Mouse (Mus musculus): Measurements from ENCODE around the gene Cckbr. TPM values are rescaled to one million over a fixed set of nuclear protein-coding genes. Genes with fewer than 3 reads are reported as not detected.

Cckbr gene
- polyA plus RNA-seq, 1 experiment = not detected

DNA sequence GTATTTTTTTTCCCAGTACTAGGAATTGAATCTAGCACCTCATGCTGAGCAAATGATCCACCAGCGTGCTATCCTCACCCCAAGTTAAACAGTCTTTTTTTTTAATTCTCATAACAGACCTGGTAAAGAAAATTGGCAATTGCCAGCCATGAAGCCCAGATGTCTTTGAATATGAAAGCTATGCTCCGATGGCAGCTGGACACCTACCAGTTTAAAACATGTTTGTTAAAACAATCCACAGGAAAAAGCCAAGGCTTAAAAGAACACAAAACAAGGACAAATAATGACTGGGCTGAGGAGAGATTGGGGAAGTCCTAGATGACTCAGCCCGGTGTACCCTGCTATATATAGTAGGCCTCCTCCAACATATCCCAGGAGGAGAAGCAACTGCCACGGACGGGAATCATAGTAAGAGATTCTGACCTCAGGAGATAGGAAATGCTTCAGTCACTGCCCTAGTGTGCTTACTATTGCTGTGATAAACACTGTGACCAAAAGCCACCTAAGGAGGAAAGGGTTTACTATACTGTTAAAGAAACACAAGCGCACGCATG lies 49.9 kb downstream of the Cckbr start:
- Histone ChIP-seq H3K4me1 (peaks cover 13% of the 10 kb centered on the region), H3K36me3 (replicated peaks; ENCODE audit: low read length) (no peaks in the 10 kb centered on the region), H3K27me3 (replicated peaks) (peaks cover 4% of the 10 kb centered on the region), H3K4me3 (replicated peaks) (no peak overlapping the region), H3K9me3 (no peaks in the 10 kb centered on the region)
- TF ChIP-seq FLI1 (IDR thresholded peaks at IDR 0.05; ENCODE audit: low read length) (no peak), GATA1 (IDR thresholded peaks at IDR 0.05; ENCODE audit: borderline replicate concordance, low read length) (no peak)

DNA sequence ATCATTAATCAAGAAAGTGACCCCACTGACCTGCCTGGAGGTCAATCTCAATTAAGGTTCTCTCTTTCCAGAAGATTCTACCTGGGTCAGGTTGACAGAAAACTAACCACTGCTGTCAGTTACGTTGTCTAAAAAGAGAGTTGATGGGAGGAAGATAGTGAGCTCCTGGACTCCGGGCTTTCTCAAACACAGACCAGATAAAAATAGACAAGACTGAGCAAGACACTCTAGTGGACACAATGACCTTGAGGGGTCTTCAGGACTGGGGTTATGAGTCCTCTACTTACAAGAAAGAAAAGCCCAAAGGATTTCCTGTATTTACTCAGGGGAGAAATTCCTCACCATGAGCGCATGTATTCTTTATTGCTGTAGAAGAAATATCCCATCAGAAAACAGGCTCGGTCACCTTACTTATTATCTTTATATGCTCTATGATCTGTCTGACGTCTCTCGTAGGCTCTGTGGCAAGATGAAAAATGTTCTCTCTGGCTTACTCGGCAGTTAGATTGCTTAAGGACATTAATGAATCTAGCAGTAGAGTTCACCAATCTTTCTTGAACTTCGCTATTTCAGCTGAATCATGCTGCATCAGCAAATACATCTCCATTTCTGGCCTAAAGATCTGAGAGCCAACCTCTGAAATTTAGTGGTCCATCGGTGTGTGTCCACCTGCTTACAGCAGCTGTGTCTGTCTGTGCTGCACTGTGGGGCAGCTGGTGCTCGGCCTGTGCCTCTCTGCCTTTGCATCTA lies 51.3 kb downstream of the Cckbr start:
- peaks cover 17% of the 10 kb centered on the region for H3K4me1 ChIP-seq
- H3K27me3 ChIP-seq (replicated peaks) = peaks cover 16% of the 10 kb centered on the region
- no peak for TF ChIP-seq GATA1 (IDR thresholded peaks at IDR 0.05; ENCODE audit: borderline replicate concordance, low read length)
- H3K4me3 ChIP-seq (replicated peaks) = no peak overlapping the region
- H3K9me3 ChIP-seq = peaks cover 5% of the 10 kb centered on the region; the same call in 1 of the 2 replicates
- H3K36me3 ChIP-seq (replicated peaks; ENCODE audit: low read length) = no peaks in the 10 kb centered on the region

- H3K27me3 ChIP-seq (replicated peaks) = peaks cover 21% of the 10 kb centered on the region
- TF ChIP-seq GATA1 (IDR thresholded peaks at IDR 0.05; ENCODE audit: borderline replicate concordance, low read length) (no peak), FLI1 (IDR thresholded peaks at IDR 0.05; ENCODE audit: low read length) (no peak)
- H3K4me1 ChIP-seq = peaks cover 20% of the 10 kb centered on the region
- H3K9me3 ChIP-seq = peaks cover 8% of the 10 kb centered on the region; the same call in 1 of the 2 replicates
- no peaks in the 10 kb centered on the region for H3K36me3 ChIP-seq (replicated peaks; ENCODE audit: low read length)
- no peak overlapping the region for H3K4me3 ChIP-seq (replicated peaks)
These were observed 51.8 kb downstream of the Cckbr start for GRCm38 (mm10) chr7:105477433-105477700.

DNA sequence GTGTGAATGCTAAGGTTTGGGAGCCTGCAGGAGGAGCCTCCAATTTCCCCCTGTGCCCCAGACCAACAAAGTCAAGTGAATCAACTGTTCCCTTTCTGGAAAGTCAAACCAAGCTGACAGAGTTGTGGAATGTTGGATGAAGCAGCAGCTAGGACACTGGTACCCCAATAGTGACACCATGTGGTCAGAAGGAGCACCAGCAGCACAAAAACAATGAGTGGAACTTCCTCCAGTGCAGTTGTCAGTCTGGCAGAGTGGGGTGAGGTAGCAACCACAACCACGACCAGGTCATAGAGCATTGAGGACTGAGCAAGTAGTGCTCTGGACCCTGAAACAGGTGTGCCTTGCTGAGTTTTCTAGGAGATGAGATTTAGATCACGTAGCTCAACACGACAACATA lies 52.3 kb downstream of the Cckbr start:
- no peaks in the 10 kb centered on the region for H3K36me3 ChIP-seq (replicated peaks; ENCODE audit: low read length)
- H3K9me3 ChIP-seq = peaks cover 8% of the 10 kb centered on the region; the same call in 1 of the 2 replicates
- peaks cover 24% of the 10 kb centered on the region for H3K27me3 ChIP-seq (replicated peaks)
- no peak overlapping the region for H3K4me3 ChIP-seq (replicated peaks)
- TF ChIP-seq FLI1 (IDR thresholded peaks at IDR 0.05; ENCODE audit: low read length) (no peak), GATA1 (IDR thresholded peaks at IDR 0.05; ENCODE audit: borderline replicate concordance, low read length) (no peak)
- peaks cover 20% of the 10 kb centered on the region for H3K4me1 ChIP-seq

DNA sequence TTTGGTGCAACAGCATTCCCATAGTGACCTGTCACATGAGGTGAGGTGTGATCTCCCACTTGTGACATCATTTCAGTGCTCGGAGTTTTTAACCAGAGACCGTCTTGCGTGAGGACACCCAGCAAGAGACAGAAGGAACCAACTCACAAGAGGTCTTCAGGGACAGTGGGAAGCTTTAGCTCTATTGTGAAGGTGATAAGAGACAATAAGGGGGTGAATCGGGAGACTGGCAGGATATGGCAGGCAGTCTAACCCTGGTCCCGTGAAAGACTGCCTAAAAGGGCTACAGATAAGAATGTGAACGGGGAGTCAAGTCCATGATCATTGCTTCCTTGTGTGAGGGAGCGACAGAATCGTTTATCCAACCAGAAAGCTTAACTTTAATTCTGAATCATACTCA lies 52.8 kb downstream of the Cckbr start:
- H3K36me3 ChIP-seq (replicated peaks; ENCODE audit: low read length) = no peaks in the 10 kb centered on the region
- H3K9me3 ChIP-seq = peaks cover 8% of the 10 kb centered on the region; the same call in 1 of the 2 replicates
- H3K4me1 ChIP-seq = peaks cover 20% of the 10 kb centered on the region
- no peak overlapping the region for H3K4me3 ChIP-seq (replicated peaks)
- H3K27me3 ChIP-seq (replicated peaks) = peaks cover 24% of the 10 kb centered on the region
- TF ChIP-seq FLI1 (IDR thresholded peaks at IDR 0.05; ENCODE audit: low read length) (no peak), GATA1 (IDR thresholded peaks at IDR 0.05; ENCODE audit: borderline replicate concordance, low read length) (no peak)

DNA sequence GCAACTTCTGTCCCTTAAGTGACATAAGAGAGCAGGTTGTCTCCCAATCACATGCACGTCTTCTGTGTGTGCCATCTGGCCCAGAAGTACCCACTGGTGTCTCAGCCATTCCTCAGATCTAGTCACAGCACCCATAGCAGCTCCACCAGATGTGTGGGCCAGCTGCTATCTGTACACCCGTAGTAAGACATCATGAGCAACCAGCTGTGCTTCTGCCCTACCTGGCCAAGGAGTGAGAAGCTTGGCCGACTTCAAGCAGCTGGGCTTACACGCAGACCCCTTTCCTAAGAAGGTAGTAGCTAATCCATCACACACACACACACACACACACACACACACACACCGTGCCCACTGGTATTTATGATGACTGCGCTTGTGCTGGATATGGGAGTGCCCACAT lies 53.7 kb downstream of the Cckbr start:
- no peak overlapping the region for H3K4me3 ChIP-seq (replicated peaks)
- peaks cover 20% of the 10 kb centered on the region for H3K4me1 ChIP-seq
- TF ChIP-seq FLI1 (IDR thresholded peaks at IDR 0.05; ENCODE audit: low read length) (no peak), GATA1 (IDR thresholded peaks at IDR 0.05; ENCODE audit: borderline replicate concordance, low read length) (no peak)
- H3K9me3 ChIP-seq = peaks cover 8% of the 10 kb centered on the region; the same call in 1 of the 2 replicates
- peaks cover 24% of the 10 kb centered on the region for H3K27me3 ChIP-seq (replicated peaks)
- H3K36me3 ChIP-seq (replicated peaks; ENCODE audit: low read length) = no peaks in the 10 kb centered on the region

GRCm38 (mm10) chr7:105480081-105480480 lies 54.5 kb downstream of the Cckbr start:
- TF ChIP-seq FLI1 (IDR thresholded peaks at IDR 0.05; ENCODE audit: low read length) (no peak), GATA1 (IDR thresholded peaks at IDR 0.05; ENCODE audit: borderline replicate concordance, low read length) (no peak)
- Histone ChIP-seq H3K36me3 (replicated peaks; ENCODE audit: low read length) (no peaks in the 10 kb centered on the region), H3K4me1 (peaks cover 20% of the 10 kb centered on the region), H3K4me3 (replicated peaks) (no peak overlapping the region), H3K27me3 (replicated peaks) (peaks cover 24% of the 10 kb centered on the region), H3K9me3 (peaks cover 8% of the 10 kb centered on the region; the same call in 1 of the 2 replicates)

- Histone ChIP-seq H3K4me3 (replicated peaks) (no peak overlapping the region), H3K27me3 (replicated peaks) (peaks cover 24% of the 10 kb centered on the region), H3K36me3 (replicated peaks; ENCODE audit: low read length) (no peaks in the 10 kb centered on the region), H3K4me1 (peaks cover 16% of the 10 kb centered on the region), H3K9me3 (peaks cover 8% of the 10 kb centered on the region; the same call in 1 of the 2 replicates)
- TF ChIP-seq FLI1 (IDR thresholded peaks at IDR 0.05; ENCODE audit: low read length) = no peak
- TF ChIP-seq GATA1 (IDR thresholded peaks at IDR 0.05; ENCODE audit: borderline replicate concordance, low read length) = no peak
These were observed 55.3 kb downstream of the Cckbr start for GRCm38 (mm10) chr7:105480561-105481504.

GRCm38 (mm10) chr7:105481505-105482411 lies 56.2 kb downstream of the Cckbr start, which contains the start of gene Cavin3:
TSS of gene Cavin3 (minus strand) at chr7:105482300.
- H3K27me3 ChIP-seq (replicated peaks) = peaks cover 24% of the 10 kb centered on the region
- no peaks in the 10 kb centered on the region for H3K36me3 ChIP-seq (replicated peaks; ENCODE audit: low read length)
- peaks cover 8% of the 10 kb centered on the region; the same call in 1 of the 2 replicates for H3K9me3 ChIP-seq
- peak within 1 kb of the TSS; percentile 86 for H3K4me3 ChIP-seq (replicated peaks)
- TF ChIP-seq FLI1 (IDR thresholded peaks at IDR 0.05; ENCODE audit: low read length) (no peak), GATA1 (IDR thresholded peaks at IDR 0.05; ENCODE audit: borderline replicate concordance, low read length) (no peak)
- H3K4me1 ChIP-seq = peaks cover 16% of the 10 kb centered on the region
